Mouse (Mus musculus) gonadal fat pad, adult 2 months (tissue): Measurements from ENCODE around the gene Tspan9. TPM values are rescaled to one million over a fixed set of nuclear protein-coding genes. Genes with fewer than 3 reads are reported as not detected.

Experiments used
- DNase-seq: peaks from one replicate; pipeline ENCODE4 v3.0.0-alpha.2; 2012; ENCODE audit warnings: low read depth
- polyA plus RNA-seq: library from polyadenylated mRNA; depleted of rRNA; stranded (reverse); fragments of >200 nt; gene quantifications from 2 replicates; pipeline ENCODE4 v1.2.3, GENCODE M21; 2012

Gene Tspan9
- polyA plus RNA-seq, 1 experiment, result 91.2 TPM

GRCm38 (mm10) chr6:128103874-128104273, 39.5 kb downstream of the Tspan9 start:
- DNase-seq, result no peak

- no peak for DNase-seq
These were observed 40.9 kb downstream of the Tspan9 start for GRCm38 (mm10) chr6:128102296-128102999.

- DNase-seq, result no peak
These were observed 43.5 kb downstream of the Tspan9 start for GRCm38 (mm10) chr6:128099871-128100270.

GRCm38 (mm10) chr6:128099190-128099589, 44.2 kb downstream of the Tspan9 start:
- no peak for DNase-seq

- DNase-seq, result no peak
These were observed 46.9 kb downstream of the Tspan9 start for GRCm38 (mm10) chr6:128096521-128096920.

GRCm38 (mm10) chr6:128095906-128096305, 47.5 kb downstream of the Tspan9 start:
- no peak for DNase-seq

- no peak for DNase-seq
These were observed 48.3 kb downstream of the Tspan9 start for GRCm38 (mm10) chr6:128095131-128095530.

GRCm38 (mm10) chr6:128093856-128094628, 49.4 kb downstream of the Tspan9 start:
- no peak for DNase-seq

GRCm38 (mm10) chr6:128092621-128093020, 50.8 kb downstream of the Tspan9 start:
- DNase-seq, result no peak

GRCm38 (mm10) chr6:128091833-128092166, 51.6 kb downstream of the Tspan9 start:
- DNase-seq, result no peak

GRCm38 (mm10) chr6:128090985-128091832, 52.2 kb downstream of the Tspan9 start:
- DNase-seq, result no peak

- no peak for DNase-seq
These were observed 53.4 kb downstream of the Tspan9 start for GRCm38 (mm10) chr6:128089770-128090702.

- DNase-seq, result no peak
These were observed 54.5 kb downstream of the Tspan9 start for GRCm38 (mm10) chr6:128088746-128089523.

- no peak for DNase-seq
These were observed 57.8 kb downstream of the Tspan9 start for GRCm38 (mm10) chr6:128085488-128086066.

- no peak for DNase-seq
These were observed 60.1 kb downstream of the Tspan9 start for GRCm38 (mm10) chr6:128083305-128083704.

- DNase-seq, result no peak
These were observed 61.6 kb downstream of the Tspan9 start for GRCm38 (mm10) chr6:128081781-128082180.

- no peak for DNase-seq
These were observed 62.1 kb downstream of the Tspan9 start for GRCm38 (mm10) chr6:128081293-128081692.

GRCm38 (mm10) chr6:128079576-128080224, 63.7 kb downstream of the Tspan9 start:
- no peak for DNase-seq

GRCm38 (mm10) chr6:128078508-128078907, 64.9 kb downstream of the Tspan9 start:
- DNase-seq, result no peak
